Mouse (Mus musculus) midbrain, embryonic 13.5 days (tissue): ENCODE measurements at regions not wholly inside any gene's neighbourhood (a gene's known extent, or its start where the extent isn't known, plus 50 kb on each side); places are given as distances from the start of the nearest gene placed in this dataset.

Experiments used
- ATAC-seq: fragments of 200-750 bp; cut with Nextera tagmentation; 2 replicates; pipeline ENCODE4 v1.8.0; 2017; ENCODE audit warnings: mild to moderate bottlenecking, moderate TSS enrichment, moderate library complexity
- H3K27ac ChIP-seq: fragments of 300-500 bp; sonication (generic); 2 replicates; pipeline ENCODE4 v1.5.1; 2015; ENCODE audit warnings: inconsistent platforms, mild to moderate bottlenecking, moderate library complexity
- H3K27me3 ChIP-seq: fragments of 300-500 bp; sonication (generic); 2 replicates; pipeline ENCODE4 v1.6.1; 2015; ENCODE audit warnings: mild to moderate bottlenecking, inconsistent platforms
- H3K36me3 ChIP-seq: fragments of 300-500 bp; sonication (generic); 2 replicates; pipeline ENCODE4 v1.6.1; 2015; ENCODE audit warnings: mild to moderate bottlenecking, inconsistent platforms
- H3K4me1 ChIP-seq: fragments of 300-500 bp; sonication (generic); replicated peaks from 2 replicates; pipeline ENCODE4 v1.6.1; 2015; ENCODE audit warnings: inconsistent platforms
- H3K4me2 ChIP-seq: fragments of 300-500 bp; sonication (generic); replicated peaks from 2 replicates; pipeline ENCODE4 v1.6.1; 2015; ENCODE audit warnings: moderate library complexity, mild to moderate bottlenecking, inconsistent platforms
- H3K4me3 ChIP-seq: fragments of 300-500 bp; sonication (generic); replicated peaks from 2 replicates; pipeline ENCODE4 v1.5.1; 2015; ENCODE audit warnings: mild to moderate bottlenecking, inconsistent platforms
- H3K9ac ChIP-seq: fragments of 300-500 bp; sonication (generic); replicated peaks from 2 replicates; pipeline ENCODE4 v1.6.1; 2015; ENCODE audit warnings: mild to moderate bottlenecking, inconsistent platforms
- H3K9me3 ChIP-seq: fragments of 300-500 bp; sonication (generic); 2 replicates; pipeline ENCODE4 v1.6.1; 2016; ENCODE audit warnings: mild to moderate bottlenecking, inconsistent platforms
- WGBS: fragments of 180-500 bp; shearing (Covaris S2); methylation state at CpG from one replicate; pipeline ENCODE4 v1.1.7; 2015; 5-methylcytosine and 5-hydroxymethylcytosine counted together

- Histone ChIP-seq H3K4me2 (no peak overlapping the region), H3K4me3 (no peak overlapping the region), H3K27me3 (no peaks in the 10 kb centered on the region), H3K9me3 (no peaks in the 10 kb centered on the region), H3K27ac (no peak overlapping the region), H3K36me3 (no peaks in the 10 kb centered on the region), H3K4me1 (no peaks in the 10 kb centered on the region), H3K9ac (no peak overlapping the region)
- WGBS, result 80% methylated on average over 12 of the region's 12 CpGs
- ATAC-seq, result no peak
These were observed 533.7 kb upstream of the A830018L16Rik start for GRCm38 (mm10) chr1:10880026-10880727.

DNA sequence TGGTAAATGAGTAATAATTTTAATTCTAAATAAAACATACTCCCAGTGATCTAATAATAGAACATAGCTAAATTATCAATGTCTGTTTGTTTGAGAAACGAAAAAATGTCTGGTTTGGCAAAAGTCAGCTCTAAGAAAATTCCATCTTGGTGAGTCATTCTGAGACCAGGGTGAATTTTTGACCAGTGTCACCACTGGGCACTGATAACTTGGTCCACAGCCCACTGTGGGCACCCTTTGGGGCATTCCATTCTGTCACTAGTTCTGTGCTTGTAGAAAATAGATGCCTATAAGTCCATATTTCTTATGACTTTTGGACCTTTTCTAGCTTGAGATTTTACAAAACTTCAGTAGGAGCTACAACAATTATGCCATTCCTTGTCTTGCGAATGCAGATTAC lies 515.1 kb upstream of the A830018L16Rik start:
- H3K27me3 ChIP-seq, result no peaks in the 10 kb centered on the region
- no peak overlapping the region for H3K4me2 ChIP-seq
- H3K4me1 ChIP-seq, result no peaks in the 10 kb centered on the region
- H3K9me3 ChIP-seq, result no peaks in the 10 kb centered on the region
- no peaks in the 10 kb centered on the region for H3K36me3 ChIP-seq
- no peak for ATAC-seq
- 78% methylated on average over 2 of the region's 2 CpGs for WGBS
- H3K4me3 ChIP-seq, result no peak overlapping the region
- no peak overlapping the region for H3K27ac ChIP-seq
- H3K9ac ChIP-seq, result no peak overlapping the region

GRCm38 (mm10) chr1:10902721-10903120 lies 511.2 kb upstream of the A830018L16Rik start:
- Histone ChIP-seq H3K27me3 (no peaks in the 10 kb centered on the region), H3K9ac (no peak overlapping the region), H3K9me3 (no peaks in the 10 kb centered on the region), H3K36me3 (no peaks in the 10 kb centered on the region), H3K4me2 (no peak overlapping the region), H3K4me3 (no peak overlapping the region), H3K27ac (no peak overlapping the region), H3K4me1 (no peaks in the 10 kb centered on the region)
- no peak for ATAC-seq
- 59% methylated on average over 1 of the region's 1 CpGs for WGBS

DNA sequence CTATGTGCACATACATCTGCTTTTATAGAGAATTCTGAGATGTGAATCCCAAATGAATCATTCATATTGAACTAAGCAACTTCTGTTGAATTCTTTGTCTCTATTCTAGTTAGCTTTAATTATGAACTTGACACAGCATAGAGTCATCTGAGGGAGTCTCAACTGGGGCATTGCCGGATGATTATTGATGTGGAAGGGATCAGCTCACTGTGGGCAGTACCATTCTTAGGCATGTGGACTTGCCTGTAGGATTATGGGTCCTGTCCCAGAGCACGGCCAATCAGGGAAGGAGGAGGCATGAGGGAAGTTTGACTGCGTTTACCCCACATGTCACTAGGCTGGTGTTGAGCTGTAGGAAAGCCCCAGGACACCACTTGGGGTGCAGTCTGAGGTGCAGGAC lies 493.9 kb upstream of the A830018L16Rik start:
- no peaks in the 10 kb centered on the region for H3K9me3 ChIP-seq
- ATAC-seq, result peak; percentile 9; the same call in 1 of the 2 replicates
- no peak overlapping the region for H3K4me2 ChIP-seq
- no peak overlapping the region for H3K9ac ChIP-seq
- H3K27me3 ChIP-seq, result no peaks in the 10 kb centered on the region
- no peaks in the 10 kb centered on the region for H3K36me3 ChIP-seq
- H3K4me1 ChIP-seq, result no peaks in the 10 kb centered on the region
- no peak overlapping the region for H3K4me3 ChIP-seq
- H3K27ac ChIP-seq, result no peak overlapping the region
- 90% methylated on average over 3 of the region's 3 CpGs for WGBS

DNA sequence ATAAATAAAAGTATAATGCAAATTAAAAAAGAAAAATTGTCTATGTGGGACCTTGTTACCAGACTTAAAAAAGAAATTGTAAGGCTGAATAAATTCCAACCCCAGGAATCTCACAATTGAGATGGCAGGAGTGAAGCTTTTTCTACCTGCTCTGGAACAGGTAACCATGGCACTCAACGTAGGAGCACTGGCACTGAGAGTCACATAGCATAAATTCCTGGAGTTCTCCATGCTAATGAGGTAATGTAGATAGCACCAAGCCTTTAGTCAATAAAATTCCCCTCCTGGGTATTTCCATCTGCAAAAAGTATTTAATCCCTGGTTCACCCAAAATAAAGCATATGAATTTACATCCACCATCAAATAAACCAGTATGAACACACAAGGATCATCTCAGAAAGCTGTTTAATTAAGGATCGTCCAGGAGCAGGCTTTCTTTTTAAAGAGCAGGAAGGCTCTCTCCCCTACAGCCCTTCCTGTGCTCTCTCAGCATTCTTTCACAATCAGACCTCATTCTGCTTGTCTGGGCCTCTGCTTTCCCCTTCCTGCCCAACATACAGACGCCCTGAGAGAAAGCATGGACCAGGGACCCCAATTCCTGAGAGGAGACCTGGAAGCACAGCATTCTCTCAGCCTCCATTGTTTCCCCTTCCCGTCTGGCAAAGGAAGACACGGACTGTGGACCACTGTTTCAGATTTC lies 481.4 kb upstream of the A830018L16Rik start:
- no peaks in the 10 kb centered on the region for H3K36me3 ChIP-seq
- H3K9ac ChIP-seq, result no peak overlapping the region
- no peak overlapping the region for H3K27ac ChIP-seq
- ATAC-seq, result no peak
- H3K4me1 ChIP-seq, result no peaks in the 10 kb centered on the region
- H3K27me3 ChIP-seq, result no peaks in the 10 kb centered on the region
- H3K9me3 ChIP-seq, result no peaks in the 10 kb centered on the region
- WGBS, result 66% methylated on average over 5 of the region's 5 CpGs
- no peak overlapping the region for H3K4me2 ChIP-seq
- H3K4me3 ChIP-seq, result no peak overlapping the region

GRCm38 (mm10) chr1:10933206-10933605 lies 480.7 kb upstream of the A830018L16Rik start:
- ATAC-seq, result no peak
- H3K27me3 ChIP-seq, result no peaks in the 10 kb centered on the region
- H3K36me3 ChIP-seq, result no peaks in the 10 kb centered on the region
- no peak overlapping the region for H3K27ac ChIP-seq
- H3K4me3 ChIP-seq, result no peak overlapping the region
- peaks cover under 1% of the 10 kb centered on the region; the same call in 1 of the 2 replicates for H3K4me1 ChIP-seq
- no peak overlapping the region for H3K9ac ChIP-seq
- H3K9me3 ChIP-seq, result no peaks in the 10 kb centered on the region
- H3K4me2 ChIP-seq, result no peak overlapping the region

DNA sequence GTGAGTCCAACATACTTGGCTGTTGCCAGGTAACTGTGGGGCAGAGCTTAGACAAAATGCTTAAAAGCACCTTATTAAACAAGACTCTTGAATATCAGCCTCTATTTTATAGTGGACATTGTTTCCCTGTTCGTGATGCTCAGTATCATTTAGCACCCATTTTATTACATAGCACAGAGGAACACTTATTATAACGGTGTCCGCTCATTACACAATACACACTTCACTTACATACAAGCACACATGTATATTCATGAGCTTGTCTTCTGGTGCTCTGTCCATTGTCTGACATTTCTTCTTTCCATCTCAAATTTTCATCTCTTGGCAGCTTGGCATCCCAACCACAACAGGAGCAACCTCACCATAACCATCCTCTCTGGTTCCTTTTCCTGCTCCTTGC lies 475.5 kb upstream of the A830018L16Rik start:
- 0 out of 2 replicates have a peak, but pooled peaks have one; percentile 9 for ATAC-seq
- Histone ChIP-seq H3K4me1 (peaks cover 5% of the 10 kb centered on the region; the same call in 1 of the 2 replicates), H3K27me3 (no peaks in the 10 kb centered on the region), H3K9ac (no peak overlapping the region), H3K36me3 (no peaks in the 10 kb centered on the region), H3K9me3 (no peaks in the 10 kb centered on the region), H3K27ac (no peak overlapping the region), H3K4me3 (no peak overlapping the region), H3K4me2 (no peak overlapping the region)
- WGBS, result 44% methylated on average over 3 of the region's 3 CpGs

GRCm38 (mm10) chr1:10940326-10940725 lies 473.6 kb upstream of the A830018L16Rik start:
- WGBS, result 86% methylated on average over 3 of the region's 3 CpGs
- Histone ChIP-seq H3K4me1 (peaks cover 5% of the 10 kb centered on the region; the same call in 1 of the 2 replicates), H3K36me3 (no peaks in the 10 kb centered on the region), H3K27ac (no peak overlapping the region), H3K27me3 (no peaks in the 10 kb centered on the region), H3K9me3 (no peaks in the 10 kb centered on the region), H3K4me3 (no peak overlapping the region), H3K9ac (no peak overlapping the region), H3K4me2 (no peak overlapping the region)
- ATAC-seq, result no peak

DNA sequence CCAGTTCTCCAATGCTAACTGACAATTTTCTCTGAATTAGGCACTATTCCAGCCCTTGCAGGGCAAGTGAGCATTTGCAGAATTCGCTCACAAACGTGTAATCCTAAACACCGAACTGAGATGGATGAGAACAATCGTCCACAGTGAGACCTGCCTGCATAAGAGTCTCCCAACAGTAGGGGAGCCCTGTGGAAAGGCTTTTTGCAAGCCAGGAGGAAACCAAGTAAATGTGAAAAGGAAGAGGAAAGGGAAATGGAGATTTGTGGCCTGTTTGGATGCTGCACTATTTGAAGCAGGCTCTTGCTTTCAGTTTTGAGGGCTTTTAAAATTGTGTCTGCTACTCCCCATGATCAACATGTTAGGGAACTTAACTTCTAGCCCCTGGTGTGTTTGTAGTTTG lies 470.9 kb upstream of the A830018L16Rik start:
- H3K36me3 ChIP-seq, result no peaks in the 10 kb centered on the region
- 51% methylated on average over 4 of the region's 4 CpGs for WGBS
- no peak for ATAC-seq
- no peaks in the 10 kb centered on the region for H3K27me3 ChIP-seq
- H3K4me1 ChIP-seq, result peaks cover 5% of the 10 kb centered on the region; the same call in 1 of the 2 replicates
- no peak overlapping the region for H3K9ac ChIP-seq
- no peak overlapping the region for H3K27ac ChIP-seq
- H3K4me2 ChIP-seq, result no peak overlapping the region
- H3K4me3 ChIP-seq, result no peak overlapping the region
- H3K9me3 ChIP-seq, result no peaks in the 10 kb centered on the region
